Mouse (Mus musculus): ENCODE results near the gene S100a3. TPM values are rescaled to one million over a fixed set of nuclear protein-coding genes. Genes with fewer than 3 reads are reported as not detected.

The S100a3 gene
- polyA plus RNA-seq, 1 experiment from 2014 or later = not detected

- no peaks in the 10 kb centered on the region for H3K36me3 ChIP-seq (replicated peaks)
- H3K27ac ChIP-seq = peak overlapping the region; percentile 60
- H3K9ac ChIP-seq = no peak overlapping the region
- no peaks in the 10 kb centered on the region for H3K27me3 ChIP-seq (replicated peaks)
- H3K9me3 ChIP-seq = no peaks in the 10 kb centered on the region
- no peak overlapping the region for H3K4me3 ChIP-seq
- WGBS = 8% methylated on average over 2 of the region's 2 CpGs
- peak; percentile 76 for ATAC-seq (replicated peaks)
- H3K4me1 ChIP-seq = peaks cover 15% of the 10 kb centered on the region
- H3K4me2 ChIP-seq = no peak overlapping the region
These were observed 63.2 kb downstream of the S100a3 start for GRCm38 (mm10) chr3:90623435-90624071.

GRCm38 (mm10) chr3:90625496-90625895 lies 65.1 kb downstream of the S100a3 start:
- H3K27me3 ChIP-seq (replicated peaks) = no peaks in the 10 kb centered on the region
- no peak overlapping the region for H3K4me3 ChIP-seq
- H3K4me1 ChIP-seq = peaks cover 15% of the 10 kb centered on the region
- WGBS = 75% methylated on average over 5 of the region's 5 CpGs
- H3K4me2 ChIP-seq = no peak overlapping the region
- H3K36me3 ChIP-seq (replicated peaks) = no peaks in the 10 kb centered on the region
- no peaks in the 10 kb centered on the region for H3K9me3 ChIP-seq
- no peak for ATAC-seq (replicated peaks)
- no peak overlapping the region for H3K9ac ChIP-seq
- no peak overlapping the region for H3K27ac ChIP-seq

- WGBS = 81% methylated on average over 9 of the region's 9 CpGs
- Histone ChIP-seq H3K4me1 (peaks cover 15% of the 10 kb centered on the region), H3K27ac (no peak overlapping the region), H3K36me3 (replicated peaks) (no peaks in the 10 kb centered on the region), H3K9me3 (no peaks in the 10 kb centered on the region), H3K27me3 (replicated peaks) (no peaks in the 10 kb centered on the region), H3K4me2 (no peak overlapping the region), H3K9ac (no peak overlapping the region), H3K4me3 (no peak overlapping the region)
- ATAC-seq (replicated peaks) = no peak
These were observed 66.1 kb downstream of the S100a3 start for GRCm38 (mm10) chr3:90626266-90627021.

- Histone ChIP-seq H3K4me1 (peaks cover 15% of the 10 kb centered on the region), H3K9me3 (no peaks in the 10 kb centered on the region), H3K4me3 (no peak overlapping the region), H3K4me2 (no peak overlapping the region), H3K9ac (no peak overlapping the region), H3K27ac (no peak overlapping the region), H3K36me3 (replicated peaks) (no peaks in the 10 kb centered on the region), H3K27me3 (replicated peaks) (no peaks in the 10 kb centered on the region)
- WGBS = 94% methylated on average over 5 of the region's 5 CpGs
- ATAC-seq (replicated peaks) = no peak
These were observed 67.0 kb downstream of the S100a3 start for GRCm38 (mm10) chr3:90627366-90627765.

GRCm38 (mm10) chr3:90627807-90628206 lies 67.4 kb downstream of the S100a3 start:
- Histone ChIP-seq H3K4me2 (no peak overlapping the region), H3K4me3 (no peak overlapping the region), H3K9ac (no peak overlapping the region), H3K4me1 (peaks cover 15% of the 10 kb centered on the region), H3K36me3 (replicated peaks) (no peaks in the 10 kb centered on the region), H3K9me3 (no peaks in the 10 kb centered on the region), H3K27me3 (replicated peaks) (no peaks in the 10 kb centered on the region), H3K27ac (no peak overlapping the region)
- ATAC-seq (replicated peaks) = 0 out of 2 replicates have a peak, but pooled peaks have one; percentile 57
- 68% methylated on average over 4 of the region's 4 CpGs for WGBS

- no peak for ATAC-seq (replicated peaks)
- H3K4me2 ChIP-seq = no peak overlapping the region
- no peak overlapping the region for H3K27ac ChIP-seq
- H3K9ac ChIP-seq = no peak overlapping the region
- H3K9me3 ChIP-seq = no peaks in the 10 kb centered on the region
- no peak overlapping the region for H3K4me3 ChIP-seq
- no peaks in the 10 kb centered on the region for H3K4me1 ChIP-seq
- H3K27me3 ChIP-seq (replicated peaks) = no peaks in the 10 kb centered on the region
- 86% methylated on average over 2 of the region's 2 CpGs for WGBS
- no peaks in the 10 kb centered on the region for H3K36me3 ChIP-seq (replicated peaks)
These were observed 68.9 kb downstream of the S100a3 start for GRCm38 (mm10) chr3:90629298-90629697.

GRCm38 (mm10) chr3:90631984-90632383 lies 71.6 kb downstream of the S100a3 start:
- Histone ChIP-seq H3K9ac (no peak overlapping the region), H3K27ac (no peak overlapping the region), H3K4me3 (no peak overlapping the region), H3K4me2 (no peak overlapping the region), H3K27me3 (replicated peaks) (no peaks in the 10 kb centered on the region), H3K9me3 (no peaks in the 10 kb centered on the region), H3K36me3 (replicated peaks) (no peaks in the 10 kb centered on the region), H3K4me1 (no peaks in the 10 kb centered on the region)
- WGBS = 80% methylated on average over 2 of the region's 2 CpGs
- ATAC-seq (replicated peaks) = no peak

GRCm38 (mm10) chr3:90638511-90639275 lies 78.3 kb downstream of the S100a3 start:
- Histone ChIP-seq H3K9me3 (no peaks in the 10 kb centered on the region), H3K4me2 (no peak overlapping the region), H3K27me3 (replicated peaks) (no peaks in the 10 kb centered on the region), H3K36me3 (replicated peaks) (no peaks in the 10 kb centered on the region), H3K4me1 (no peaks in the 10 kb centered on the region), H3K4me3 (no peak overlapping the region), H3K27ac (no peak overlapping the region), H3K9ac (no peak overlapping the region)
- WGBS = 77% methylated on average over 1 of the region's 1 CpGs
- ATAC-seq (replicated peaks) = no peak

GRCm38 (mm10) chr3:90639511-90640154 lies 79.3 kb downstream of the S100a3 start:
- H3K9me3 ChIP-seq = no peaks in the 10 kb centered on the region
- no peaks in the 10 kb centered on the region for H3K27me3 ChIP-seq (replicated peaks)
- WGBS = 53% methylated on average over 7 of the region's 7 CpGs
- no peak for ATAC-seq (replicated peaks)
- no peaks in the 10 kb centered on the region for H3K4me1 ChIP-seq
- H3K36me3 ChIP-seq (replicated peaks) = no peaks in the 10 kb centered on the region
- H3K4me2 ChIP-seq = no peak overlapping the region
- H3K9ac ChIP-seq = no peak overlapping the region
- no peak overlapping the region for H3K4me3 ChIP-seq
- no peak overlapping the region for H3K27ac ChIP-seq

GRCm38 (mm10) chr3:90640981-90641380 lies 80.6 kb downstream of the S100a3 start:
- Histone ChIP-seq H3K4me3 (no peak overlapping the region), H3K27me3 (replicated peaks) (no peaks in the 10 kb centered on the region), H3K27ac (no peak overlapping the region), H3K9me3 (no peaks in the 10 kb centered on the region), H3K9ac (no peak overlapping the region), H3K36me3 (replicated peaks) (no peaks in the 10 kb centered on the region), H3K4me1 (no peaks in the 10 kb centered on the region), H3K4me2 (no peak overlapping the region)
- no peak for ATAC-seq (replicated peaks)
- WGBS = 89% methylated on average over 7 of the region's 7 CpGs

- Histone ChIP-seq H3K4me3 (no peak overlapping the region), H3K27ac (no peak overlapping the region), H3K4me2 (no peak overlapping the region), H3K27me3 (replicated peaks) (no peaks in the 10 kb centered on the region), H3K4me1 (no peaks in the 10 kb centered on the region), H3K9ac (no peak overlapping the region), H3K9me3 (no peaks in the 10 kb centered on the region), H3K36me3 (replicated peaks) (no peaks in the 10 kb centered on the region)
- no peak for ATAC-seq (replicated peaks)
- WGBS = 52% methylated on average over 3 of the region's 3 CpGs
These were observed 83.8 kb downstream of the S100a3 start for GRCm38 (mm10) chr3:90644220-90644619.

GRCm38 (mm10) chr3:90647291-90647690 lies 86.9 kb downstream of the S100a3 start:
- H3K4me3 ChIP-seq = no peak overlapping the region
- no peaks in the 10 kb centered on the region for H3K27me3 ChIP-seq (replicated peaks)
- no peak overlapping the region for H3K9ac ChIP-seq
- no peak for ATAC-seq (replicated peaks)
- no peak overlapping the region for H3K4me2 ChIP-seq
- no peak overlapping the region for H3K27ac ChIP-seq
- no peaks in the 10 kb centered on the region for H3K9me3 ChIP-seq
- WGBS = 81% methylated on average over 1 of the region's 1 CpGs
- no peaks in the 10 kb centered on the region for H3K36me3 ChIP-seq (replicated peaks)
- H3K4me1 ChIP-seq = no peaks in the 10 kb centered on the region

All from midbrain, embryonic 15.5 days (tissue).